Mouse (Mus musculus): ENCODE measurements around the gene Bach1.

DNA sequence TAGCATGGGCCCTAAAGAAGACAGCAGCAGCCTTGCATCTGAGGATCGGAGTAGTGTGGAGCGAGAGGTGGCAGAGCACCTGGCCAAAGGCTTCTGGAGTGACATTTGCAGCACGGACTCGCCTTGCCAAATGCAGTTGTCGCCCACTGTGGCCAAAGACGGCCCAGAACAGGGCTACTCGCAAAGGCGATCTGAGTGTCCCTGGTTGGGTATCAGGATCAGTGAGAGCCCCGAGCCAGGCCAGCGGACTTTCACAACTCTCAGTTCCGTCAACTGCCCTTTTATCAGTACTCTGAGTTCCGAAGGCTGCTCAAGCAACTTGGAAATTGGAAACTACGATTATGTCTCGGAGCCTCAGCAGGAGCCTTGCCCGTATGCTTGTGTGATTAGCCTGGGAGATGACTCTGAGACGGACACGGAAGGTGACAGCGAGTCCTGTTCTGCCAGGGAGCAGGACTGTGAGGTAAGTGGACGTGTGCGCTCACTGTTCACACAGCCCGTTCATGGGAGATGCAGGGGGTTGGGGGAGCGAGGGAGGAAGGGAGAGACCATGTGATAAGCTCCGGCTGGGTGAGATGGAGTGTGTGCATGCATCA, 21.0 kb downstream of the Bach1 start:
- TF ChIP-seq POLR2A (IDR thresholded peaks at IDR 0.05; ENCODE audit: extremely low read depth, insufficient read depth, low read length) = no peak
- no peak for TF ChIP-seq CTCF (IDR thresholded peaks at IDR 0.05; ENCODE audit: low read depth, low read length)
